Mouse (Mus musculus): ENCODE data around the gene Adora3. TPM values are rescaled to one million over a fixed set of nuclear protein-coding genes. Genes with fewer than 3 reads are reported as not detected.

Gene Adora3
- polyA plus RNA-seq, 1 experiment: 0.19 TPM

DNA sequence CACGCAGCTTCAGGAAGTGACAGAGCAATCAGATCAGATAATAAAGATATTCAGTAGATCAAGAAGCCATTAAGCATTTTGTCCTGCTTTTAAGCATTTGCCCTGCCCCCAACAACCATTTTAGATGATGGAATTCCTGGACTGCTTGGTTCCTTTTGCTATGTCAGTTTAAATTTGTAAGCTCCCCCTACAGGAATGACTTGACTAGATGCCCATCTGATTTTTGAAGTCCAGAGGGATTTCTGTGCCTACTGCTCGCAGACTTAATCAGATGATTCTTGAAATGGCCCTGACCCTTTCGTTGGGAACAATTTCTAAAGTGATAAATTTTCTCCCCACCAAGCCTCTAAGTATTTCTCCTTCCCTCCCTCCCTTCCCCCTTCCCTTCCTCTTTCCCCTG, 1.9 kb downstream of the Adora3 start:
- Histone ChIP-seq H3K9me3 (no peaks in the 10 kb centered on the region), H3K27me3 (replicated peaks) (no peaks in the 10 kb centered on the region), H3K36me3 (replicated peaks; ENCODE audit: low read length) (peaks cover 24% of the 10 kb centered on the region), H3K4me1 (peaks cover 79% of the 10 kb centered on the region), H3K4me3 (replicated peaks) (no peak overlapping the region)
- TF ChIP-seq FLI1 (IDR thresholded peaks at IDR 0.05; ENCODE audit: low read length): no peak
- TF ChIP-seq GATA1 (IDR thresholded peaks at IDR 0.05; ENCODE audit: borderline replicate concordance, low read length): no peak

- TF ChIP-seq FLI1 (IDR thresholded peaks at IDR 0.05; ENCODE audit: low read length) (no peak), GATA1 (IDR thresholded peaks at IDR 0.05; ENCODE audit: borderline replicate concordance, low read length) (no peak)
- Histone ChIP-seq H3K4me1 (peaks cover 80% of the 10 kb centered on the region), H3K9me3 (no peaks in the 10 kb centered on the region), H3K27me3 (replicated peaks) (no peaks in the 10 kb centered on the region), H3K36me3 (replicated peaks; ENCODE audit: low read length) (peaks cover 27% of the 10 kb centered on the region), H3K4me3 (replicated peaks) (no peak overlapping the region)
Observed at GRCm38 (mm10) chr3:105873451-105874445, 3.1 kb downstream of the Adora3 start.

GRCm38 (mm10) chr3:105876022-105876421, 5.4 kb downstream of the Adora3 start:
- H3K4me3 ChIP-seq (replicated peaks): peak overlapping the region; percentile 33
- peaks cover 84% of the 10 kb centered on the region for H3K4me1 ChIP-seq
- H3K36me3 ChIP-seq (replicated peaks; ENCODE audit: low read length): peaks cover 19% of the 10 kb centered on the region
- no peak for TF ChIP-seq GATA1 (IDR thresholded peaks at IDR 0.05; ENCODE audit: borderline replicate concordance, low read length)
- no peak for TF ChIP-seq FLI1 (IDR thresholded peaks at IDR 0.05; ENCODE audit: low read length)
- H3K27me3 ChIP-seq (replicated peaks): no peaks in the 10 kb centered on the region
- H3K9me3 ChIP-seq: no peaks in the 10 kb centered on the region

DNA sequence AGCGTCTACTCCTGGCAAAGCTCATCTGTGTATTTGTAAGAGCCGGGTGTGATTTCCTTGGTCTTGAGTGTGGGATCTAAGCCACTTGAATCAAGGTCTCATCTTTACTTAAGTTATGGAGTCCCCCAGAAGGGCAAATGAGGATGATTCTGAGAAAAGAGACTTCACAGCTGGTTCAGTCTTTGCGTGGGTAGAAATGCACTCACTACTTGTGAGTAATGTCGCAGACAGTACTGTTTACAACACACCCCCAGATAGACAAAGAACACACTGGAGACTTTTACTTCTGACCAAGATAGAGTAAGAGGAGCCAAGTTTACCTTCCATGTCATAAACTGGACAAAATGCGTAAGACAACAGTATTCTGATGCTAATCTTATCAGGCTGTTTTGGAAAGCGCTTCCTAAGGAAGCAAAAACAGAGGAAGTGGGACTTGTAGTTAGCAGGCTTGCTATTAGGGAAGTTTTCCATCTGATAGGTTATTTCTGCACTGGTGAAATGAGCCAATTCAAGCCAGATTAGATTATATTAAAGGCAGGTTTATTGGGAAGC, 6.7 kb downstream of the Adora3 start:
- H3K4me1 ChIP-seq: peaks cover 81% of the 10 kb centered on the region
- no peaks in the 10 kb centered on the region for H3K9me3 ChIP-seq
- H3K36me3 ChIP-seq (replicated peaks; ENCODE audit: low read length): peaks cover 30% of the 10 kb centered on the region
- no peak overlapping the region for H3K4me3 ChIP-seq (replicated peaks)
- H3K27me3 ChIP-seq (replicated peaks): no peaks in the 10 kb centered on the region
- TF ChIP-seq FLI1 (IDR thresholded peaks at IDR 0.05; ENCODE audit: low read length) (no peak), GATA1 (IDR thresholded peaks at IDR 0.05; ENCODE audit: borderline replicate concordance, low read length) (no peak)

GRCm38 (mm10) chr3:105877919-105878318, 7.3 kb downstream of the Adora3 start:
- TF ChIP-seq FLI1 (IDR thresholded peaks at IDR 0.05; ENCODE audit: low read length): no peak
- no peak for TF ChIP-seq GATA1 (IDR thresholded peaks at IDR 0.05; ENCODE audit: borderline replicate concordance, low read length)
- no peaks in the 10 kb centered on the region for H3K27me3 ChIP-seq (replicated peaks)
- peak overlapping the region; percentile 33 for H3K4me3 ChIP-seq (replicated peaks)
- no peaks in the 10 kb centered on the region for H3K9me3 ChIP-seq
- H3K4me1 ChIP-seq: peaks cover 75% of the 10 kb centered on the region
- H3K36me3 ChIP-seq (replicated peaks; ENCODE audit: low read length): peaks cover 31% of the 10 kb centered on the region

GRCm38 (mm10) chr3:105878751-105879150, 8.1 kb downstream of the Adora3 start:
- peaks cover 78% of the 10 kb centered on the region for H3K4me1 ChIP-seq
- no peak overlapping the region for H3K4me3 ChIP-seq (replicated peaks)
- no peak for TF ChIP-seq GATA1 (IDR thresholded peaks at IDR 0.05; ENCODE audit: borderline replicate concordance, low read length)
- no peak for TF ChIP-seq FLI1 (IDR thresholded peaks at IDR 0.05; ENCODE audit: low read length)
- H3K9me3 ChIP-seq: no peaks in the 10 kb centered on the region
- no peaks in the 10 kb centered on the region for H3K27me3 ChIP-seq (replicated peaks)
- peaks cover 37% of the 10 kb centered on the region for H3K36me3 ChIP-seq (replicated peaks; ENCODE audit: low read length)

DNA sequence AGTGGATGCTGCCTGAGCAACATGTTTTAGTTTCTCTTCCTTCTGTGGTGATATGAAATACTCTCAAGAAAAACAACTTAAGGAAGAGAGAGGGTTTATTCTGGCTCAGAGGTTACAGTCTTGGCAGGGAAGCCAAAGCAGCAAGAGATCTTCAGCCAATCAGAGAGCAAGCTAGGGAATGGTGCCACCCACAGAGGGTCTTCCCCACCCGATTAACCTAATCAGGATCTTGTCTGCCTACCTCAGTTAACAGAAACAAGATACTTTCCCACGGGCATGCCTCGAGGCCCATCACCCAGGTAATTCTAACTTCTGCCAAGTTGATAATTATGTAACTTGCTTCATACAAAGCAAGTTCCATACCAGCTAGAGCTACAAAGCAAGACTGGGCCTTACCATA, 9.8 kb downstream of the Adora3 start:
- no peak for TF ChIP-seq GATA1 (IDR thresholded peaks at IDR 0.05; ENCODE audit: borderline replicate concordance, low read length)
- no peak for TF ChIP-seq FLI1 (IDR thresholded peaks at IDR 0.05; ENCODE audit: low read length)
- H3K9me3 ChIP-seq: no peaks in the 10 kb centered on the region
- peaks cover 74% of the 10 kb centered on the region for H3K4me1 ChIP-seq
- H3K36me3 ChIP-seq (replicated peaks; ENCODE audit: low read length): peaks cover 31% of the 10 kb centered on the region
- no peak overlapping the region for H3K4me3 ChIP-seq (replicated peaks)
- H3K27me3 ChIP-seq (replicated peaks): no peaks in the 10 kb centered on the region

DNA sequence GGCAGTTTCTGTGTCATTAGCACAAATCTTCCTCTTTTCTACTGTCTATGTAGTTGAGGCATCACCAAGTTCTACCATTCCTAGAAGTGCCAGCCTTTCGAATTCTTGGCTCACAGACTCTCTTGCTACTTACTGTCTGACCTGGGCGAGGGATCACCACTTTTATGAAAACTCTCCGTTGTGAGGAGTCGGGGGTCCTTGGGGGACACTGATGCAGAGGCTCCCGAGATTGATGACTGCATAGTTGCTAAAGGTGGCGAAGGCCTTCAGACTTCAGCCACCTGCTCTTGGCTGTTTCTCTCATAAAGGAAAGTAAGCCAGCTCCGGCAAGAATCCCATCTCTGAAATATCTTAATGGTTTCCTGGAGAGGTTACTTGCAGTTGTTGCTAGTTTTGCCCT, 11.4 kb downstream of the Adora3 start:
- Histone ChIP-seq H3K9me3 (no peaks in the 10 kb centered on the region), H3K4me3 (replicated peaks) (no peak overlapping the region), H3K27me3 (replicated peaks) (no peaks in the 10 kb centered on the region), H3K4me1 (peaks cover 57% of the 10 kb centered on the region), H3K36me3 (replicated peaks; ENCODE audit: low read length) (peaks cover 34% of the 10 kb centered on the region)
- no peak for TF ChIP-seq FLI1 (IDR thresholded peaks at IDR 0.05; ENCODE audit: low read length)
- no peak for TF ChIP-seq GATA1 (IDR thresholded peaks at IDR 0.05; ENCODE audit: borderline replicate concordance, low read length)

- TF ChIP-seq GATA1 (IDR thresholded peaks at IDR 0.05; ENCODE audit: borderline replicate concordance, low read length) (no peak), FLI1 (IDR thresholded peaks at IDR 0.05; ENCODE audit: low read length) (no peak)
- H3K4me3 ChIP-seq (replicated peaks): no peak overlapping the region
- no peaks in the 10 kb centered on the region for H3K27me3 ChIP-seq (replicated peaks)
- no peaks in the 10 kb centered on the region for H3K9me3 ChIP-seq
- peaks cover 31% of the 10 kb centered on the region for H3K36me3 ChIP-seq (replicated peaks; ENCODE audit: low read length)
- peaks cover 47% of the 10 kb centered on the region for H3K4me1 ChIP-seq
Observed at GRCm38 (mm10) chr3:105883111-105883510, 12.5 kb downstream of the Adora3 start.

DNA sequence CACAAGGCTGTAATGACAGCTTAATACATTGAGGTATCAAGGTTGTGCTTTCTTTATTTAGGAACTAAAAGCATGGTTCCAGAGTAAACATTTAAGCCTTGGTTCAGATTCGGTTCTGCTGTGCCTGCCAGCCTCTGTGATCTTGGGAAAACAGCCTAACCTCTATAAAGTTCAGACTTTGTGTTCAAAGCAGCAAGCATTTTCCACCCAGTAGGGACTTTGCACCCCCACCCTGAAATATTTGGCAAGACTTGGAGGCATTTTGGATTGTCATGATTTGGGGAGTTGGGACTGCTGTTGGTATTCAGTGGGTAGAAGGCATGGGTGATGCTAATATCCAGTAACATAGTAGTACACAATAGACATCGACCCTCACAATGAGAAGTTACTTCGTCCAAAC, 18.3 kb downstream of the Adora3 start:
- no peak for TF ChIP-seq GATA1 (IDR thresholded peaks at IDR 0.05; ENCODE audit: borderline replicate concordance, low read length)
- no peak for TF ChIP-seq FLI1 (IDR thresholded peaks at IDR 0.05; ENCODE audit: low read length)
- H3K4me3 ChIP-seq (replicated peaks): no peak overlapping the region
- no peaks in the 10 kb centered on the region for H3K9me3 ChIP-seq
- peaks cover 61% of the 10 kb centered on the region for H3K4me1 ChIP-seq
- H3K36me3 ChIP-seq (replicated peaks; ENCODE audit: low read length): peaks cover 12% of the 10 kb centered on the region
- H3K27me3 ChIP-seq (replicated peaks): no peaks in the 10 kb centered on the region

Measured in megakaryocyte, embryonic 14.5 days (primary cell).